Mouse (Mus musculus) forebrain, embryonic 13.5 days (tissue): ENCODE data around the gene Phrf1. TPM values are rescaled to one million over a fixed set of nuclear protein-coding genes. Genes with fewer than 3 reads are reported as not detected.

Experiments
- ATAC-seq: fragments of 200-750 bp; cut with Nextera tagmentation; 2 replicates; pipeline ENCODE4 v1.8.0; 2017
- H3K27ac ChIP-seq: fragments of 300-500 bp; sonication (generic); 2 replicates; pipeline ENCODE4 v1.5.1; 2015; ENCODE audit warnings: inconsistent platforms, mild to moderate bottlenecking, moderate library complexity
- H3K27me3 ChIP-seq: fragments of 300-500 bp; sonication (generic); 2 replicates; pipeline ENCODE4 v1.6.1; 2015; ENCODE audit warnings: mild to moderate bottlenecking, inconsistent platforms
- H3K36me3 ChIP-seq: fragments of 300-500 bp; sonication (generic); 2 replicates; pipeline ENCODE4 v1.6.1; 2015; ENCODE audit warnings: mild to moderate bottlenecking, inconsistent platforms; ENCODE audit not compliant: poor library complexity, severe bottlenecking
- H3K4me1 ChIP-seq: fragments of 300-500 bp; sonication (generic); 2 replicates; pipeline ENCODE4 v1.6.1; 2015; ENCODE audit warnings: inconsistent platforms
- H3K4me2 ChIP-seq: fragments of 300-500 bp; sonication (generic); 2 replicates; pipeline ENCODE4 v1.6.1; 2015; ENCODE audit warnings: inconsistent platforms, mild to moderate bottlenecking, moderate library complexity
- H3K4me3 ChIP-seq: fragments of 300-500 bp; sonication (generic); 2 replicates; pipeline ENCODE4 v1.5.1; 2015; ENCODE audit warnings: mild to moderate bottlenecking, inconsistent platforms
- H3K9ac ChIP-seq: fragments of 300-500 bp; sonication (generic); 2 replicates; pipeline ENCODE4 v1.6.1; 2015; ENCODE audit warnings: mild to moderate bottlenecking, inconsistent platforms
- H3K9me3 ChIP-seq: fragments of 300-500 bp; sonication (generic); replicated peaks from 2 replicates; pipeline ENCODE4 v1.6.1; 2016; ENCODE audit warnings: inconsistent platforms
- WGBS: fragments of 180-500 bp; shearing (Covaris S2); methylation state at CpG from one replicate; pipeline ENCODE4 v1.1.7; 2015; 5-methylcytosine and 5-hydroxymethylcytosine counted together
- microRNA counts: library from miRNA; unstranded; fragments of <30 nt; microRNA quantifications from one replicate; lab custom pipeline; 2016
- microRNA-seq: library from miRNA; unstranded; fragments of <30 nt; microRNA quantifications from one replicate; pipeline ENCODE4, GENCODE M21; 2016
- polyA plus RNA-seq: library from polyadenylated mRNA; unstranded; fragments of >200 nt; fragmentation: Nextera tagmentation; extraction: Ambion mirVana; gene quantifications from 2 replicates; pipeline ENCODE4 v1.2.1, GENCODE M21; 2015

Phrf1 gene
- polyA plus RNA-seq, 1 experiment from 2014 or later, result 82.4 TPM

- H3K4me3 ChIP-seq, result no peak overlapping the region
- H3K4me1 ChIP-seq, result no peaks in the 10 kb centered on the region
- no peak overlapping the region for H3K4me2 ChIP-seq
- no peak for ATAC-seq
- H3K9ac ChIP-seq, result no peak overlapping the region
- peaks cover 98% of the 10 kb centered on the region for H3K36me3 ChIP-seq
- no peaks in the 10 kb centered on the region for H3K9me3 ChIP-seq
- 93% methylated on average over 4 of the region's 4 CpGs for WGBS
- H3K27me3 ChIP-seq, result no peaks in the 10 kb centered on the region
- no peak overlapping the region for H3K27ac ChIP-seq
Observed at GRCm38 (mm10) chr7:141304537-141304936, 76.0 kb downstream of the Phrf1 start.

MicroRNA genes within 50 kb of the gene (microRNA counts, 519-probe panel; counts per million panel counts)
- 4,247 counts per million, percentile 81 among the panel's probes with 10 or more counts for microRNA mmu-miR-210 (lab: Ali Mortazavi, UCI)

Small RNA genes within 50 kb of the gene (microRNA-seq; reads per million reads assigned to microRNA genes)
- gene Mir210, result 522 reads per million, percentile 71 among the genes with 10 or more reads in this experiment

Other genes starting within 250 kb of the Phrf1 start
- 12.7 and 18.1 TPM in 2 replicates for gene Ifitm3, start 218.0 kb upstream of the Phrf1 start, polyA plus RNA-seq
- gene Ifitm6, start 210.9 kb upstream of the Phrf1 start, polyA plus RNA-seq, result not detected in 2 replicates
- not detected in 2 replicates for gene Gm17387, start 199.7 kb upstream of the Phrf1 start, polyA plus RNA-seq
- gene B4galnt4, start 167.7 kb upstream of the Phrf1 start, polyA plus RNA-seq, result 33.0 and 34.7 TPM in 2 replicates
- gene Pkp3, start 150.6 kb upstream of the Phrf1 start, polyA plus RNA-seq, result 0.25 TPM in 1 of 2 replicates, not detected in the other
- 1.5 and 1.7 TPM in 2 replicates for gene Sigirr, start 128.2 kb upstream of the Phrf1 start, polyA plus RNA-seq
- gene Ano9, start 111.0 kb upstream of the Phrf1 start, polyA plus RNA-seq, result 0.13 TPM in 1 of 2 replicates, not detected in the other
- gene Ptdss2, start 106.4 kb upstream of the Phrf1 start, polyA plus RNA-seq, result 61.1 and 69.5 TPM in 2 replicates
- 40.7 and 45.2 TPM in 2 replicates for gene Rnh1, start 55.9 kb upstream of the Phrf1 start, polyA plus RNA-seq
- 67.2 and 73.9 TPM in 2 replicates for gene Hras, start 34.8 kb upstream of the Phrf1 start, polyA plus RNA-seq
- gene Lrrc56, start 34.6 kb upstream of the Phrf1 start, polyA plus RNA-seq, result 12.6 and 17.3 TPM in 2 replicates
- gene Lmntd2, start 14.7 kb upstream of the Phrf1 start, polyA plus RNA-seq, result 2.1 and 2.3 TPM in 2 replicates
- 29.4 and 33.8 TPM in 2 replicates for gene Rassf7, start 12.9 kb upstream of the Phrf1 start, polyA plus RNA-seq
- gene Irf7, start 37.7 kb downstream of the Phrf1 start, polyA plus RNA-seq, result 1.0 and 1.1 TPM in 2 replicates
- not detected in 2 replicates for gene Cdhr5, start 48.0 kb downstream of the Phrf1 start, polyA plus RNA-seq
- gene Sct, start 50.3 kb downstream of the Phrf1 start, polyA plus RNA-seq, result 0.60 and 0.62 TPM in 2 replicates
- 0.55 and 0.70 TPM in 2 replicates for gene Drd4, start 63.2 kb downstream of the Phrf1 start, polyA plus RNA-seq
- 88.1 and 105 TPM in 2 replicates for gene Deaf1, start 98.9 kb downstream of the Phrf1 start, polyA plus RNA-seq
- gene Tmem80, start 99.0 kb downstream of the Phrf1 start, polyA plus RNA-seq, result 61.3 and 66.0 TPM in 2 replicates
- gene Eps8l2, start 110.1 kb downstream of the Phrf1 start, polyA plus RNA-seq, result 0.43 and 0.64 TPM in 2 replicates
- 386 and 415 TPM in 2 replicates for gene Taldo1, start 163.4 kb downstream of the Phrf1 start, polyA plus RNA-seq
- gene Gatd1, start 185.4 kb downstream of the Phrf1 start, polyA plus RNA-seq, result 53.2 and 55.6 TPM in 2 replicates
- 27.3 and 27.5 TPM in 2 replicates for gene Cend1, start 200.7 kb downstream of the Phrf1 start, polyA plus RNA-seq
- 58.2 and 65.1 TPM in 2 replicates for gene Slc25a22, start 209.1 kb downstream of the Phrf1 start, polyA plus RNA-seq
- 10.9 and 13.4 TPM in 2 replicates for gene Pidd1, start 215.2 kb downstream of the Phrf1 start, polyA plus RNA-seq
- gene Rplp2, start 218.6 kb downstream of the Phrf1 start, polyA plus RNA-seq, result 939 and 1,119 TPM in 2 replicates
- 19.5 and 21.0 TPM in 2 replicates for gene Pnpla2, start 226.4 kb downstream of the Phrf1 start, polyA plus RNA-seq
- gene Cracr2b, start 232.3 kb downstream of the Phrf1 start, polyA plus RNA-seq, result 3.2 and 6.0 TPM in 2 replicates
- 12.0 and 14.3 TPM in 2 replicates for gene Cd151, start 238.6 kb downstream of the Phrf1 start, polyA plus RNA-seq
- 76.5 and 89.5 TPM in 2 replicates for gene Polr2l, start 246.3 kb downstream of the Phrf1 start, polyA plus RNA-seq
- 18.0 and 20.0 TPM in 2 replicates for gene Tspan4, start 246.5 kb downstream of the Phrf1 start, polyA plus RNA-seq